ENCODE assay signal across 8 mouse cellular contexts in genomic region chr16:48992437-48993230, GRCm38 (mm10). TPM values are rescaled to one million over a fixed set of nuclear protein-coding genes. Genes with fewer than 3 reads are reported as not detected.
A peak's percentile ranks its signal among the peaks of the same experiment; 100 is the strongest.
DNase-seq lines count a peak whose midpoint lies in the region; ATAC-seq lines count a peak whose summit lies in the region.

No protein-coding gene starts in this region.

- H3K27me3 ChIP-seq in hindbrain, embryonic 11.5 days (ENCODE audit: control insufficient read depth, insufficient read depth, low read length) = no peaks in the 10 kb centered on the region
- no peaks in the 10 kb centered on the region for H3K27me3 ChIP-seq in midbrain, embryonic 11.5 days (ENCODE audit: control insufficient read depth, insufficient read depth, low read length)

- DNase-seq in cerebellum, adult 9-10 months = peak; percentile 28
- DNase-seq in cerebellum, postnatal 4 days (ENCODE audit: low spot score in 2 of 2) = no peak
- peak; percentile 21 for DNase-seq in thymus, postnatal 0 days (ENCODE audit: low spot score)
- no peak for DNase-seq in thymus, postnatal 36 days
- peak; percentile 25 for DNase-seq in hindbrain, embryonic 11.5 days (ENCODE audit: low spot score)
- peak; percentile 86 for DNase-seq in midbrain, embryonic 11.5 days (ENCODE audit: low spot score, missing footprints)
- no peak for DNase-seq in ovary, postnatal 10 days (ENCODE audit: low spot score)
- DNase-seq in spleen, adult 18-20 months = no peak

- 40% methylated on average over 10 of the region's 10 CpGs for WGBS in hindbrain, embryonic 11.5 days
- 46% methylated on average over 10 of the region's 10 CpGs for WGBS in midbrain, embryonic 11.5 days

- ATAC-seq in hindbrain, embryonic 11.5 days (ENCODE audit: low FRiP score) = no peak
- ATAC-seq in midbrain, embryonic 11.5 days (ENCODE audit: low FRiP score) = no peak

- peak overlapping the region; percentile 67 for H3K4me3 ChIP-seq in hindbrain, embryonic 11.5 days (ENCODE audit: low read depth, low read length)
- H3K4me3 ChIP-seq in midbrain, embryonic 11.5 days (ENCODE audit: low read depth, low read length) = peak overlapping the region; percentile 85

- H3K4me1 ChIP-seq in hindbrain, embryonic 11.5 days (replicated peaks; ENCODE audit: control insufficient read depth, insufficient read depth, low read length) = peaks cover 2% of the 10 kb centered on the region; the same call in 1 of the 2 replicates
- H3K4me1 ChIP-seq in midbrain, embryonic 11.5 days (ENCODE audit: control insufficient read depth, insufficient read depth, low read length) = peaks cover 6% of the 10 kb centered on the region

- no peaks in the 10 kb centered on the region for H3K9me3 ChIP-seq in hindbrain, embryonic 11.5 days (ENCODE audit: control insufficient read depth, low read length)
- H3K9me3 ChIP-seq in midbrain, embryonic 11.5 days (ENCODE audit: control insufficient read depth, low read length) = no peaks in the 10 kb centered on the region

- H3K9ac ChIP-seq in hindbrain, embryonic 11.5 days (ENCODE audit: low read depth, low read length) = peak overlapping the region; percentile 85
- H3K9ac ChIP-seq in midbrain, embryonic 11.5 days (ENCODE audit: low read length) = peak overlapping the region; percentile 97

- H3K36me3 ChIP-seq in hindbrain, embryonic 11.5 days (ENCODE audit: control insufficient read depth, insufficient read depth, low read length) = no peaks in the 10 kb centered on the region
- no peaks in the 10 kb centered on the region for H3K36me3 ChIP-seq in midbrain, embryonic 11.5 days (ENCODE audit: control insufficient read depth, insufficient read depth, low read length)

- peak overlapping the region; percentile 54 for H3K4me2 ChIP-seq in hindbrain, embryonic 11.5 days (replicated peaks; ENCODE audit: low read depth, low read length)
- H3K4me2 ChIP-seq in midbrain, embryonic 11.5 days = peak overlapping the region; percentile 53

- no peak overlapping the region for H3K27ac ChIP-seq in hindbrain, embryonic 11.5 days (ENCODE audit: low read depth, low read length)
- no peak overlapping the region for H3K27ac ChIP-seq in midbrain, embryonic 11.5 days (ENCODE audit: low read depth, low read length)

RNA-seq across cellular contexts. Expression of gene Dzip3, which starts 1.3 kb away (rescaled TPM):
- 14.0 and 14.4 TPM in 2 replicates for polyA plus RNA-seq in thymus, postnatal 0 days (2015; fragmentation: Nextera tagmentation; extraction: Ambion mirVana)
- polyA plus RNA-seq in hindbrain, embryonic 11.5 days (2014; fragmentation: Nextera tagmentation; extraction: Ambion mirVana) = 52.4 and 57.5 TPM in 2 replicates
- 52.0 and 60.4 TPM in 2 replicates for polyA plus RNA-seq in midbrain, embryonic 11.5 days (2014; fragmentation: Nextera tagmentation; extraction: Ambion mirVana)

RNA-seq across cellular contexts. Expression of gene Cip2a, which starts 1.4 kb away (rescaled TPM):
- 32.5 and 33.5 TPM in 2 replicates for polyA plus RNA-seq in thymus, postnatal 0 days (2015; fragmentation: Nextera tagmentation; extraction: Ambion mirVana)
- polyA plus RNA-seq in hindbrain, embryonic 11.5 days (2014; fragmentation: Nextera tagmentation; extraction: Ambion mirVana) = 44.3 and 44.5 TPM in 2 replicates
- 55.0 and 57.7 TPM in 2 replicates for polyA plus RNA-seq in midbrain, embryonic 11.5 days (2014; fragmentation: Nextera tagmentation; extraction: Ambion mirVana)

Comparison
In these comparisons a context has a peak if more than half of its experiments do, and no peak if none do; other contexts are left out.
1. DNase-seq: peak in cerebellum, adult 9-10 months (single experiment), thymus, postnatal 0 days (single experiment), hindbrain, embryonic 11.5 days (single experiment) and midbrain, embryonic 11.5 days (single experiment); none in cerebellum, postnatal 4 days (0 of 2), thymus, postnatal 36 days (0 of 2), ovary, postnatal 10 days (single experiment) and spleen, adult 18-20 months (0 of 2).